Mouse (Mus musculus) neural tube, embryonic 14.5 days (tissue): ENCODE measurements around the gene Ifih1. TPM values are rescaled to one million over a fixed set of nuclear protein-coding genes. Genes with fewer than 3 reads are reported as not detected.

Source experiments
- ATAC-seq: fragments of 200-750 bp; cut with Nextera tagmentation; 2 replicates; pipeline ENCODE4 v1.8.0; 2017; ENCODE audit warnings: low read depth, mild to moderate bottlenecking, moderate TSS enrichment, moderate library complexity
- H3K27ac ChIP-seq: fragments of 300-500 bp; sonication (generic); 2 replicates; pipeline ENCODE4 v1.5.1; 2014; ENCODE audit warnings: low read depth, mild to moderate bottlenecking, control low read depth, low read length, moderate library complexity, mixed read lengths
- H3K27me3 ChIP-seq: fragments of 300-500 bp; sonication (generic); 2 replicates; pipeline ENCODE4 v1.6.1; 2014; ENCODE audit warnings: low read length; ENCODE audit not compliant: control insufficient read depth, insufficient read depth
- H3K36me3 ChIP-seq: fragments of 300-500 bp; sonication (generic); 2 replicates; pipeline ENCODE4 v1.6.1; 2014; ENCODE audit warnings: low read length, mixed read lengths; ENCODE audit not compliant: control insufficient read depth, insufficient read depth
- H3K4me1 ChIP-seq: fragments of 300-500 bp; sonication (generic); 2 replicates; pipeline ENCODE4 v1.6.1; 2014; ENCODE audit warnings: low read length; ENCODE audit not compliant: control insufficient read depth, insufficient read depth
- H3K4me2 ChIP-seq: fragments of 300-500 bp; sonication (generic); 2 replicates; pipeline ENCODE4 v1.6.1; 2014; ENCODE audit warnings: mild to moderate bottlenecking, low read depth, low read length, control low read depth
- H3K4me3 ChIP-seq: fragments of 300-500 bp; sonication (generic); 2 replicates; pipeline ENCODE4 v1.5.1; 2014; ENCODE audit warnings: low read depth, low read length, control low read depth, mixed read lengths
- H3K9ac ChIP-seq: fragments of 300-500 bp; sonication (generic); replicated peaks from 2 replicates; pipeline ENCODE4 v1.6.1; 2014; ENCODE audit warnings: low read depth, mild to moderate bottlenecking, control low read depth, low read length, mixed read lengths
- H3K9me3 ChIP-seq: fragments of 300-500 bp; sonication (generic); 2 replicates; pipeline ENCODE4 v1.6.1; 2016; ENCODE audit warnings: low read length; ENCODE audit not compliant: control insufficient read depth
- WGBS: fragments of 180-500 bp; shearing (Covaris S2); extraction: QIAGEN DNeasy Blood & Tissue Kit; methylation state at CpG from one replicate; pipeline ENCODE4 v1.1.7; 2014; 5-methylcytosine and 5-hydroxymethylcytosine counted together
- polyA plus RNA-seq: library from polyadenylated mRNA; unstranded; fragments of >200 nt; fragmentation: Nextera tagmentation; extraction: Ambion mirVana; gene quantifications from 2 replicates; pipeline ENCODE4 v1.2.1, GENCODE M21; 2014

Ifih1 gene
- polyA plus RNA-seq, 1 experiment from 2014 or later = 0.47 TPM

DNA sequence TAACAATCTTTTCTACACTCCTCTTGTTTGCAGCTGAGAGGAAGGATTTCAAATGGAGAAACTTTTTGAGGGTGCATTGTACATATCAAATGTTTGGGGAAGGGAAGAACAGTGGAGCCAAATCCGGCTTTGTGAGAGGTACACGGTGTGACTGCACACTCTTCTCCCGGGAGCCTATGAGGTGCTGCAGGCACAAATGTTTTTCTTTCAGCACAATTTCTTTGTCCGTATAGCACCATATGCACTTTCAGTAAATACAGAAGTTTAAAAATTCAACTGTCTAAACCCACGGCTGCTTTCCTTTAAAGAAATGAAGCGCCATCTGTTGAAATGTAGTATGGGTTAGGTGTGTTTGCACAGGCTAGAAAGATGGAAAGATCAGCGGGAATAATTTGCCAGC is 71.8 kb downstream of the Ifih1 start:
- H3K27me3 ChIP-seq = no peaks in the 10 kb centered on the region
- no peaks in the 10 kb centered on the region for H3K4me1 ChIP-seq
- 81% methylated on average over 7 of the region's 7 CpGs for WGBS
- H3K9me3 ChIP-seq = no peaks in the 10 kb centered on the region
- H3K4me3 ChIP-seq = no peak overlapping the region
- H3K36me3 ChIP-seq = no peaks in the 10 kb centered on the region
- no peak overlapping the region for H3K27ac ChIP-seq
- ATAC-seq = no peak
- H3K9ac ChIP-seq = no peak overlapping the region
- H3K4me2 ChIP-seq = no peak overlapping the region

- Histone ChIP-seq H3K27ac (no peak within 1 kb of the TSS), H3K36me3 (no peaks in the 10 kb centered on the region), H3K4me2 (no peak within 1 kb of the TSS), H3K9me3 (no peaks in the 10 kb centered on the region), H3K27me3 (no peaks in the 10 kb centered on the region), H3K4me3 (no peak within 1 kb of the TSS), H3K9ac (no peak within 1 kb of the TSS), H3K4me1 (no peaks in the 10 kb centered on the region)
- 81% methylated on average over 12 of the region's 12 CpGs for WGBS
- ATAC-seq = no peak
These were observed 72.3 kb downstream of the Ifih1 start, which contains the start of gene Fap for GRCm38 (mm10) chr2:62573753-62574159. TSS of gene Fap (minus strand) at chr2:62574075.

DNA sequence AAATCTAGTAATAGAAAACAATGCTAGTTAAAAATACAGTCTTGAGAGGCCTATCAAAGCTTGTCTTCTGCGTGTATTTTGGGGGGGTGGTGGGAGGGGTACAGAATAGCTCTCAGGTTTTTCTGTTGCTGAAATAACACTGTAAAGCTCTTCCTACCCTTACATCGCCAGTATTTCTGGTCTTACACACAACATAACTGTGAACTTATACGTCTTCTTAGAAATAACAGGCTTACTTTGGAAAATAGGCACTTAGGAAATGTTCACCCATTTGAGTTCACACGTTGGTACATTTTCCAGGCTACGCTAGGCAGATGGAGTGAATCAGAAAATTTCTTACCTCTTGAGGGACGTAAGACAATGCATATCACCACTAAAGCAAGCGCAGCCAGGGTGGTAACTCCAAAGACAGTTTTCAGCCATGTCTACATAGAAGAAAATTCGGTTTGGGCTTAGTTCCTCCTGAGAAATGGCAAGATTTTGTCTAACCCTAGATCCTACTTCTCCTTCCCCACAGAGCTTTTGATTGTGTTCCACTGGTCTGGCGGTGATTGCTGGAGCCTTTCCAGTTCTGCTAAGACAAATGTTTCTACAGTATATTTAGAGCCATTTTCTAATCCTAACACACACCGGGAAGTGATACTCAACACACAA is 72.8 kb downstream of the Ifih1 start:
- no peaks in the 10 kb centered on the region for H3K9me3 ChIP-seq
- WGBS = 85% methylated on average over 10 of the region's 10 CpGs
- H3K4me2 ChIP-seq = no peak overlapping the region
- no peaks in the 10 kb centered on the region for H3K36me3 ChIP-seq
- no peak for ATAC-seq
- H3K4me1 ChIP-seq = no peaks in the 10 kb centered on the region
- H3K9ac ChIP-seq = no peak overlapping the region
- H3K27ac ChIP-seq = no peak overlapping the region
- H3K4me3 ChIP-seq = no peak overlapping the region
- no peaks in the 10 kb centered on the region for H3K27me3 ChIP-seq

GRCm38 (mm10) chr2:62564687-62565086 is 81.4 kb downstream of the Ifih1 start:
- no peak overlapping the region for H3K27ac ChIP-seq
- H3K9me3 ChIP-seq = no peaks in the 10 kb centered on the region
- H3K9ac ChIP-seq = no peak overlapping the region
- H3K4me1 ChIP-seq = no peaks in the 10 kb centered on the region
- no peaks in the 10 kb centered on the region for H3K36me3 ChIP-seq
- no peaks in the 10 kb centered on the region for H3K27me3 ChIP-seq
- no peak overlapping the region for H3K4me3 ChIP-seq
- H3K4me2 ChIP-seq = no peak overlapping the region
- no peak for ATAC-seq
- WGBS = 100% methylated on average over 1 of the region's 1 CpGs

DNA sequence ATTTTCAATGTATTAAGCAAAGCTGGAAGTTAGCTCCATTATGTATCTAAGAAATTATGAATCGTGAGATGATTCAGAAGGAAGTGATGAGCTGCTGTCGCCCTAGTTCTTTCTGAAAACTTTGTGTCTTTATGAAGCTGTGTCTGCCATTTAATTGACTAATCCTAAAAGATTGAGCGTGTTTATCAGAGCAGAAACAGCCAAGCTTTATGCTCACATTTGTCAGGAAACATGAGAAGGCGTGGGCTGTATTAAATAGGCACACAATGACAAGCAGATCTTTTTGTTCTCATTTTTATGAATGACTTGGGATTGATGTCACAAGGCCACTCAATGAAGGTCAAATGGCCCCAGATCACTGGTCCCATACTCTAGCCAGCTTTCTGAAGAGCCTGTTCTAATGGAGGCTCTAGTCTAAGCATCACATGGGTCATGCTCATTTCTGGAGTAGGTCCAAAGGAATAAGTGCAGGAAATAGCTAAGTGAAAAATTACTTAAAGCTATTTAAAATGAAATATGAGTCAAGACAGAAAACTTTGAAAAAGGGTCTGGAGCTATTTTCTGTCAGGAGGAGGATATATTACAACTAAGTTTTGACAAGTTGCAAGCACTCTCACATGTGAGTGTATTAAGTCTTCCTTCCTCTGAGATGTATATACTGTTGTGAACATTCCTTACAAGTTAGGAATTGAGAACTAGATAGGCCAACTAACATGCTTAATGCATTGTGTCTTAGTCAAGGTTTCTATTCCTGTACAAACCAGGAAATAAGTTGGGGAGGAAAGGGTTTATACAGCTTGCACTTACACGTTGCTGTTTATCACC is 83.2 kb downstream of the Ifih1 start:
- Histone ChIP-seq H3K27ac (no peak overlapping the region), H3K27me3 (no peaks in the 10 kb centered on the region), H3K9ac (no peak overlapping the region), H3K36me3 (no peaks in the 10 kb centered on the region), H3K4me3 (no peak overlapping the region), H3K4me2 (no peak overlapping the region), H3K9me3 (no peaks in the 10 kb centered on the region), H3K4me1 (no peaks in the 10 kb centered on the region)
- 80% methylated on average over 5 of the region's 5 CpGs for WGBS
- no peak for ATAC-seq

GRCm38 (mm10) chr2:62557417-62557816 is 88.6 kb downstream of the Ifih1 start:
- Histone ChIP-seq H3K4me1 (no peaks in the 10 kb centered on the region), H3K4me2 (no peak overlapping the region), H3K4me3 (no peak overlapping the region), H3K36me3 (no peaks in the 10 kb centered on the region), H3K9ac (no peak overlapping the region), H3K27me3 (no peaks in the 10 kb centered on the region), H3K9me3 (no peaks in the 10 kb centered on the region), H3K27ac (no peak overlapping the region)
- WGBS = 72% methylated on average over 2 of the region's 2 CpGs
- no peak for ATAC-seq

DNA sequence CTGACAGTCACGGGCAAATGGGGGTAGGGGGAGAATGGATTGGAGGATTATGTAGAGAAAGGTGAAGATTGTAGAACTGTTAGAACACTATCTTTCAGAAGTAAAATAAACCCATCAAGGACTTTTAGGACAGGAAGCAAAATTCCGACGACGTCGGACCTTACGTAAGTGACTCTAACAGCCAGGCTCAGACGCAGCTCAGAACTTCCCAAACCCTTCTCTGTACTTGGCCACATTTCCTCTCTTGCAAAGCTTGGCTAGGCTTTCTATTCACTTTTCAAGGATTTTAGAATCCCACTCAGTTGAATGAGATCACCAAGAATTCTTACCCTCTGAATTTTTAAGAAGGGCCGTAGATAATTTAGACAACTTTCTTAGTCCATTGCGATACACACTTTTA is 89.7 kb downstream of the Ifih1 start:
- ATAC-seq = no peak

DNA sequence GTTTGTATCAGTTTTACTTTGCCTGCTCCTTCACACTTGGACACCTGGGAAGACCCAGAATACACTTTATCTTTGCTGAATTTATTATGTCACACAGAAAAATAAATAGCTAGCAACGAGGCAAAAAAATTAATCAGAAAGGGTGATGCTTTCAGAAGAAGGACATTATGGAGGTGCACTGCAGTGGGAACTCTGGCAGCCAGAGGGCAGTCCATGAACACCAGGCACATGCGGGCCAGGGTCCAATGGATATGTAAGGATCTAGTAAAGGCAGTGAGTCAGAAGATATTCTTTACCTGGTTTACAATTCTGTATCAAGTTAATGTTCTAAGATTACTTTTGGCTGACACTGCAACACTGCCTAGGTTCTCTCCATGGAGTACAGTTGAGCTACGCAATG is 96.4 kb downstream of the Ifih1 start:
- H3K27me3 ChIP-seq = no peaks in the 10 kb centered on the region
- no peak for ATAC-seq
- H3K9ac ChIP-seq = no peak overlapping the region
- no peak overlapping the region for H3K4me2 ChIP-seq
- WGBS = 90% methylated on average over 3 of the region's 3 CpGs
- no peaks in the 10 kb centered on the region for H3K9me3 ChIP-seq
- no peak overlapping the region for H3K27ac ChIP-seq
- no peak overlapping the region for H3K4me3 ChIP-seq
- H3K36me3 ChIP-seq = no peaks in the 10 kb centered on the region
- no peaks in the 10 kb centered on the region for H3K4me1 ChIP-seq

More for the DNA sequence above, 89.7 kb downstream of the Ifih1 start:
- no peaks in the 10 kb centered on the region for H3K36me3 ChIP-seq
- 92% methylated on average over 9 of the region's 9 CpGs for WGBS
- H3K4me2 ChIP-seq = no peak overlapping the region
- no peak overlapping the region for H3K9ac ChIP-seq
- H3K27me3 ChIP-seq = no peaks in the 10 kb centered on the region
- H3K9me3 ChIP-seq = no peaks in the 10 kb centered on the region
- H3K4me3 ChIP-seq = no peak overlapping the region
- no peak overlapping the region for H3K27ac ChIP-seq
- H3K4me1 ChIP-seq = no peaks in the 10 kb centered on the region

DNA sequence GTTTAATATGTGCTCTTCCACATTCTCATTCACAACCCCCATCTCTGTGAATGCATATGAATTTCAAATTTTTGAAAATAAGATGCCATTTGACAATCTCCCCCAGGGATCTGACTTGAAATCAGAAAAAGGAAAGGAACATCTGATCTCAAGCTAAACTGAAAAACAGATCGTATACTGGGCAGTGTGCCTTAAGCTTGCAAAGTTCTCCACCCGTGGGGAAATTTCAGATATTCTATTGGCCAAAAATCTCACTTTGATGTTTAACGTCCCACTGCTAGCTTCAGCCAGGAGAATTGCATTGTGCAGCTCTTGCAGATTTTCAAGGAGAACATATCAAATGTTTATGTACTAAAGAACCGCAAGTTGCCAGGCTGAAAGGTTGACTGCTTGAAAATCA is 96.9 kb downstream of the Ifih1 start:
- WGBS = 78% methylated on average over 4 of the region's 4 CpGs
- H3K4me1 ChIP-seq = no peaks in the 10 kb centered on the region
- H3K4me2 ChIP-seq = no peak overlapping the region
- H3K36me3 ChIP-seq = no peaks in the 10 kb centered on the region
- no peak for ATAC-seq
- H3K27me3 ChIP-seq = no peaks in the 10 kb centered on the region
- no peak overlapping the region for H3K4me3 ChIP-seq
- H3K9me3 ChIP-seq = no peaks in the 10 kb centered on the region
- H3K27ac ChIP-seq = no peak overlapping the region
- no peak overlapping the region for H3K9ac ChIP-seq
